Mouse (Mus musculus) E14TG2a.4 (cell line): Measurements from ENCODE around the gene Pfkm.

Experiments used
- H3K27me3 ChIP-seq: 2 replicates; pipeline ENCODE4 v1.6.1; 2014; ENCODE audit warnings: low read length, control low read depth; ENCODE audit not compliant: insufficient read depth
- H3K36me3 ChIP-seq: 2 replicates; pipeline ENCODE4 v1.6.1; 2014; ENCODE audit warnings: low read length, control low read depth; ENCODE audit not compliant: insufficient read depth
- H3K4me1 ChIP-seq: replicated peaks from 2 replicates; pipeline ENCODE4 v1.6.1; 2014; ENCODE audit warnings: low read depth, low read length, control low read depth
- H3K4me3 ChIP-seq: replicated peaks from 2 replicates; pipeline ENCODE4 v1.5.1; 2014; ENCODE audit warnings: mild to moderate bottlenecking, low read length
- H3K9me3 ChIP-seq: 2 replicates; pipeline ENCODE4 v1.6.1; 2014; ENCODE audit warnings: low read length, control low read depth
- CTCF ChIP-seq: conservative IDR thresholded peaks from 2 replicates; pipeline ENCODE4 v1.5.1; 2014; ENCODE audit warnings: low read length
- NANOG ChIP-seq: IDR thresholded peaks from 2 replicates; pipeline ENCODE4 v1.6.1; 2014; ENCODE audit warnings: borderline replicate concordance, low read length, mixed read lengths
- POU5F1 ChIP-seq: IDR thresholded peaks from 2 replicates; pipeline ENCODE4 v1.6.1; 2014; ENCODE audit warnings: low read length, borderline replicate concordance

Pfkm gene

GRCm38 (mm10) chr15:98154631-98155030 is 62.2 kb downstream of the Pfkm start:
- Histone ChIP-seq H3K9me3 (no peaks in the 10 kb centered on the region), H3K36me3 (no peaks in the 10 kb centered on the region), H3K4me3 (no peak overlapping the region), H3K27me3 (no peaks in the 10 kb centered on the region), H3K4me1 (peaks cover 18% of the 10 kb centered on the region)
- no peak for TF ChIP-seq POU5F1
- no peak for TF ChIP-seq CTCF
- no peak for TF ChIP-seq NANOG

- Histone ChIP-seq H3K4me3 (no peak overlapping the region), H3K4me1 (peaks cover 23% of the 10 kb centered on the region), H3K9me3 (no peaks in the 10 kb centered on the region), H3K36me3 (no peaks in the 10 kb centered on the region), H3K27me3 (no peaks in the 10 kb centered on the region)
- TF ChIP-seq POU5F1: no peak
- no peak for TF ChIP-seq NANOG
These were observed 62.9 kb downstream of the Pfkm start for GRCm38 (mm10) chr15:98155272-98155671.

- no peaks in the 10 kb centered on the region for H3K36me3 ChIP-seq
- peaks cover 28% of the 10 kb centered on the region for H3K4me1 ChIP-seq
- no peaks in the 10 kb centered on the region for H3K27me3 ChIP-seq
- no peak for TF ChIP-seq CTCF
- TF ChIP-seq NANOG: no peak
- no peak for TF ChIP-seq POU5F1
- no peak overlapping the region for H3K4me3 ChIP-seq
- no peaks in the 10 kb centered on the region for H3K9me3 ChIP-seq
These were observed 63.6 kb downstream of the Pfkm start for GRCm38 (mm10) chr15:98155944-98156343.

GRCm38 (mm10) chr15:98157253-98157652 is 64.9 kb downstream of the Pfkm start:
- Histone ChIP-seq H3K4me1 (peaks cover 36% of the 10 kb centered on the region), H3K4me3 (no peak overlapping the region), H3K9me3 (no peaks in the 10 kb centered on the region), H3K27me3 (peaks cover 7% of the 10 kb centered on the region; the same call in 1 of the 2 replicates), H3K36me3 (no peaks in the 10 kb centered on the region)
- TF ChIP-seq CTCF (no peak), POU5F1 (no peak), NANOG (no peak)

- no peak overlapping the region for H3K4me3 ChIP-seq
- TF ChIP-seq NANOG (no peak), CTCF (no peak), POU5F1 (no peak)
- H3K36me3 ChIP-seq: no peaks in the 10 kb centered on the region
- H3K4me1 ChIP-seq: peaks cover 18% of the 10 kb centered on the region
- no peaks in the 10 kb centered on the region for H3K9me3 ChIP-seq
- peaks cover 18% of the 10 kb centered on the region for H3K27me3 ChIP-seq
These were observed 68.8 kb downstream of the Pfkm start for GRCm38 (mm10) chr15:98161026-98161805.

GRCm38 (mm10) chr15:98162561-98162960 is 70.2 kb downstream of the Pfkm start:
- H3K9me3 ChIP-seq: 0 out of 2 replicates have a peak, but pooled peaks cover 4% of the 10 kb centered on the region
- peaks cover 22% of the 10 kb centered on the region for H3K4me1 ChIP-seq
- H3K4me3 ChIP-seq: no peak overlapping the region
- TF ChIP-seq CTCF: no peak
- TF ChIP-seq NANOG: no peak
- TF ChIP-seq POU5F1: no peak
- H3K36me3 ChIP-seq: no peaks in the 10 kb centered on the region
- peaks cover 24% of the 10 kb centered on the region for H3K27me3 ChIP-seq

- H3K36me3 ChIP-seq: no peaks in the 10 kb centered on the region
- 0 out of 2 replicates have a peak, but pooled peaks cover 4% of the 10 kb centered on the region for H3K9me3 ChIP-seq
- H3K4me1 ChIP-seq: peaks cover 32% of the 10 kb centered on the region
- no peak within 1 kb of the TSS for H3K4me3 ChIP-seq
- peaks cover 53% of the 10 kb centered on the region for H3K27me3 ChIP-seq
- TF ChIP-seq NANOG (no peak), POU5F1 (no peak), CTCF (no peak)
These were observed 73.1 kb downstream of the Pfkm start, which contains the start of gene Asb8 for GRCm38 (mm10) chr15:98165525-98165924. Gene Asb8 (minus strand): TSS chr15:98165625.

GRCm38 (mm10) chr15:98166963-98167644 is 74.7 kb downstream of the Pfkm start, which contains the start of gene Ccdc184:
Gene Ccdc184 (plus strand): TSS chr15:98167158.
- 0 out of 2 replicates have a peak, but pooled peaks cover 4% of the 10 kb centered on the region for H3K9me3 ChIP-seq
- H3K27me3 ChIP-seq: peaks cover 58% of the 10 kb centered on the region
- H3K4me1 ChIP-seq: peaks cover 21% of the 10 kb centered on the region
- H3K36me3 ChIP-seq: no peaks in the 10 kb centered on the region
- peak within 1 kb of the TSS; percentile 81 for H3K4me3 ChIP-seq
- no peak for TF ChIP-seq CTCF
- TF ChIP-seq POU5F1: no peak
- TF ChIP-seq NANOG: no peak
